Mouse (Mus musculus) thymus, adult 2 months (tissue): Measurements from ENCODE around the gene Appl2. TPM values are rescaled to one million over a fixed set of nuclear protein-coding genes. Genes with fewer than 3 reads are reported as not detected.
"Not testable (repeated sequence)": the region's sequence is repeated elsewhere in the genome, so short reads cannot be mapped to it uniquely, and the experiment has no call there.

Experiments
- DNase-seq: peaks from one replicate; pipeline ENCODE4 v3.0.0; 2021
- H3K27ac ChIP-seq: fragments of 200-500 bp; 2 replicates; pipeline ENCODE4 v1.5.1; 2012; ENCODE audit warnings: low read length, control low read depth; ENCODE audit not compliant: control insufficient read depth, insufficient read depth
- H3K27me3 ChIP-seq: fragments of 200-500 bp; 2 replicates; pipeline ENCODE4 v1.6.1; 2012; ENCODE audit warnings: mild to moderate bottlenecking, low read length, moderate library complexity, mixed read lengths; ENCODE audit not compliant: control insufficient read depth, insufficient read depth
- H3K36me3 ChIP-seq: fragments of 200-500 bp; 2 replicates; pipeline ENCODE4 v1.6.1; 2012; ENCODE audit warnings: mild to moderate bottlenecking, low read length, moderate library complexity; ENCODE audit not compliant: control insufficient read depth, insufficient read depth
- H3K4me1 ChIP-seq: fragments of 200-500 bp; replicated peaks from 2 replicates; pipeline ENCODE4 v1.6.1; 2012; ENCODE audit warnings: low read length; ENCODE audit not compliant: control insufficient read depth, insufficient read depth
- H3K4me3 ChIP-seq: fragments of 200-500 bp; 2 replicates; pipeline ENCODE4 v1.5.1; 2012; ENCODE audit warnings: mild to moderate bottlenecking, low read length, control low read depth, moderate library complexity; ENCODE audit not compliant: control insufficient read depth, insufficient read depth
- CTCF ChIP-seq: fragments of 200-500 bp; IDR thresholded peaks from 2 replicates; pipeline ENCODE4 v1.5.1; 2012; ENCODE audit warnings: mild to moderate bottlenecking, control low read depth, low read length, moderate library complexity, borderline replicate concordance; ENCODE audit not compliant: control insufficient read depth, poor library complexity, insufficient read depth; ENCODE audit errors: extremely low read depth
- POLR2A ChIP-seq: fragments of 200-500 bp; IDR thresholded peaks from 2 replicates; pipeline ENCODE4 v1.6.1; 2012; ENCODE audit warnings: mild to moderate bottlenecking, low read length, control low read depth, moderate library complexity; ENCODE audit not compliant: control insufficient read depth, poor library complexity, insufficient read depth; ENCODE audit errors: extremely low read depth
- WGBS: fragments of 180-500 bp; shearing (Covaris S2); methylation state at CpG from one replicate; pipeline ENCODE4 v1.1.7; 2018; 5-methylcytosine and 5-hydroxymethylcytosine counted together
- polyA plus RNA-seq: library from polyadenylated mRNA; depleted of rRNA; stranded (reverse); fragments of >200 nt; gene quantifications from 2 replicates; pipeline ENCODE4 v1.2.3, GENCODE M21; 2012

Appl2 gene
- polyA plus RNA-seq, 1 experiment: 6.0 TPM

DNA sequence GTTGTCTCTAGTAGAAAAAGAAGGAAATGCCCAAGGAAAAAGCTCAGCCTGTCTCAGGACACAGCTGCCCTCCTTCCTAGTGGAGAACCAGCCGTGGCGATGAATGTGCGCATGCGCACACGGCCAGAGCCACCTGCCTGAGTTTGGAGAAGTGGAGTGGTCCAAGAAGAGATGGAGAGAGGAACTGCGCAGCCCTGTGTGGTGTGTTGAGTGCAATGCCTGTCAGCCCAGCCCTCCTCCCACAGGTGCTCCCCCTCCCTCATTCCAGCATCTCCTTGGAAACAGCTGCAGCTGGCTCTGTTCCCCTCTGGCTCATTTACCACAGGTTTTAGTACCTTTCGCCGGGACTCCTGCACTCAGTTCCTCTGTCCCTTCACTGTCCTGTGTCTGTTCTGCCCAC, 13.4 kb upstream of the Appl2 start:
- 60% methylated on average over 8 of the region's 8 CpGs for WGBS
- no peak for DNase-seq
- H3K36me3 ChIP-seq: no peaks in the 10 kb centered on the region

DNA sequence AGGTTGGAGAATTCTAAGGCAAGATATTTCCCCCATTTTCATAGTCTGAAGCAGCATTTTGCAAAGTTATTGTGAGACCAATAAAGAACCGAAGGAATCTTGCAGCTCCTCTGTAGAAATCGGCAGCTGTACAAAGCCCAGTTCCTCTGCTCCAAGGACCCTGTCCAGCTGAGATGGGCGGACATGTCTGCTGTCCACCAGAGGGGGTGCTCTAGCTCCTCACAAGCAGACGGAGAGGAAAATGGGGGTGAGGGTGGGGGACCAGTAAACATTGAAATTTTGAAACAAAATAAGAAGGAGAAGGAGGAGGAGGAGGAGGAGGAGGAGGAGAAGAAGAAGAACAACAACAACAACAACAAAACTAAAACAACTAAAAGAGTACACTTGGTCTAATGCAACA, 12.1 kb upstream of the Appl2 start:
- Histone ChIP-seq H3K27me3 (no peaks in the 10 kb centered on the region), H3K4me3 (no peak overlapping the region), H3K4me1 (no peaks in the 10 kb centered on the region), H3K36me3 (no peaks in the 10 kb centered on the region), H3K27ac (no peak overlapping the region)
- no peak for DNase-seq
- 76% methylated on average over 4 of the region's 4 CpGs for WGBS
- TF ChIP-seq POLR2A (no peak), CTCF (no peak)

More for the DNA sequence above, 13.4 kb upstream of the Appl2 start:
- Histone ChIP-seq H3K27ac (no peak overlapping the region), H3K27me3 (no peaks in the 10 kb centered on the region), H3K4me1 (no peaks in the 10 kb centered on the region), H3K4me3 (no peak overlapping the region)
- TF ChIP-seq POLR2A: no peak

DNA sequence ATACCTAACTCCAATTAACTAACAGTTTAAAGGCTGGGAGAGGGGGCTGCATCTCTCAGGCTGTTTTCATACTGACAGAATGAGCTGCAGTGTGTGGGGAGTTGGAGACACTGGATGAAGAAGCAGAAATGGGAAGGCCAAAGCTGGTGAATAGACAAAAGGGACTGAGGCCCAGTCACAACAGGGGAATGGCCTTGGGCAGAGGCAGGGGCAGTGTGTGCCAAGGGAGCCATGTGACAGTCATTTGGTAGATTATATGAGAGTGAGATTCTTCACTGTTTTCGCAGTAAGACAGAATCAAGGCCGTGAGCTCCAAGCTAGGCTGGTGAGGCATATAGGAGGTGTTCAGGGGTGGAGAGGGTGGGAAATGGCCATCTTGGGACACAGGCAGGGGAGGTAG, 6.1 kb upstream of the Appl2 start:
- H3K4me3 ChIP-seq: no peak overlapping the region
- no peaks in the 10 kb centered on the region for H3K36me3 ChIP-seq
- 92% methylated on average over 2 of the region's 2 CpGs for WGBS

GRCm38 (mm10) chr10:83652205-83652866, 3.8 kb upstream of the Appl2 start:
- not testable (repeated sequence) for H3K4me3 ChIP-seq, H3K27me3 ChIP-seq, DNase-seq, H3K4me1 ChIP-seq, H3K36me3 ChIP-seq, H3K27ac ChIP-seq
- WGBS: 91% methylated on average over 19 of the region's 19 CpGs

More for the DNA sequence above, 6.1 kb upstream of the Appl2 start:
- TF ChIP-seq CTCF (no peak), POLR2A (no peak)
- no peak for DNase-seq
- Histone ChIP-seq H3K4me1 (no peaks in the 10 kb centered on the region), H3K27me3 (no peaks in the 10 kb centered on the region), H3K27ac (no peak overlapping the region)

GRCm38 (mm10) chr10:83649037-83649436, 499 bp upstream of the Appl2 start:
- Histone ChIP-seq H3K4me3 (no peak overlapping the region), H3K4me1 (peaks cover 10% of the 10 kb centered on the region), H3K27me3 (no peaks in the 10 kb centered on the region), H3K36me3 (no peaks in the 10 kb centered on the region), H3K27ac (no peak overlapping the region)
- WGBS: 34% methylated on average over 6 of the region's 6 CpGs
- TF ChIP-seq POLR2A: no peak
- TF ChIP-seq CTCF: no peak
- no peak for DNase-seq

GRCm38 (mm10) chr10:83646351-83646885, 2.1 kb downstream of the Appl2 start:
- no peaks in the 10 kb centered on the region for H3K36me3 ChIP-seq
- H3K4me1 ChIP-seq: peaks cover 14% of the 10 kb centered on the region
- TF ChIP-seq CTCF: no peak
- TF ChIP-seq POLR2A: no peak
- no peaks in the 10 kb centered on the region for H3K27me3 ChIP-seq
- no peak for DNase-seq
- 94% methylated on average over 7 of the region's 7 CpGs for WGBS
- H3K4me3 ChIP-seq: no peak overlapping the region
- no peak overlapping the region for H3K27ac ChIP-seq

DNA sequence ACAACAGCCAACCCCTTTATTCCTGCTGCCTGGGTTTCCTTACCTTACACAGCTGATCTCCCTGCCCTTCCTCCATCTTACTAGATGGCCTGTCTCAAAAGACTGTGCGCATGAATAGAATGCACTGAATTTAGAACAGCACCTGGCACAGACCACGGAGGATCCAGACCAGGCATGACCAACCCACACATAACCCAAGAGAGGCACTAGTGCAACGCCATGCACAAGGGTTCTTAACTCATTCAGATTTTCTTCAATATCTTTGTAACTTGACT, 2.9 kb downstream of the Appl2 start:
- Histone ChIP-seq H3K27ac (no peak overlapping the region), H3K4me1 (peaks cover 14% of the 10 kb centered on the region), H3K27me3 (no peaks in the 10 kb centered on the region), H3K4me3 (no peak overlapping the region), H3K36me3 (no peaks in the 10 kb centered on the region)
- DNase-seq: no peak
- no peak for TF ChIP-seq POLR2A
- no peak for TF ChIP-seq CTCF
- WGBS: 85% methylated on average over 3 of the region's 3 CpGs
